Mouse (Mus musculus) intestine, postnatal 0 days (tissue): ENCODE measurements around the gene Reck. TPM values are rescaled to one million over a fixed set of nuclear protein-coding genes. Genes with fewer than 3 reads are reported as not detected.

Source experiments
- ATAC-seq: fragments of 200-750 bp; cut with Nextera tagmentation; 2 replicates; pipeline ENCODE4 v1.8.0; 2017; ENCODE audit warnings: mild to moderate bottlenecking, moderate TSS enrichment, moderate library complexity
- H3K27ac ChIP-seq: fragments of 300-500 bp; sonication (generic); 2 replicates; pipeline ENCODE4 v1.5.1; 2014; ENCODE audit warnings: mild to moderate bottlenecking, low read depth, low read length, moderate library complexity
- H3K27me3 ChIP-seq: fragments of 300-500 bp; sonication (generic); replicated peaks from 2 replicates; pipeline ENCODE4 v1.6.1; 2014; ENCODE audit warnings: low read length, mixed read lengths; ENCODE audit not compliant: control insufficient read depth, insufficient read depth
- H3K36me3 ChIP-seq: fragments of 300-500 bp; sonication (generic); 2 replicates; pipeline ENCODE4 v1.6.1; 2014; ENCODE audit warnings: mild to moderate bottlenecking, moderate library complexity; ENCODE audit not compliant: control insufficient read depth, insufficient read depth
- H3K4me1 ChIP-seq: fragments of 300-500 bp; sonication (generic); replicated peaks from 2 replicates; pipeline ENCODE4 v1.6.1; 2014; ENCODE audit warnings: antibody characterized with exemption, low read length, mixed read lengths; ENCODE audit not compliant: control insufficient read depth, insufficient read depth
- H3K4me2 ChIP-seq: fragments of 300-500 bp; sonication (generic); replicated peaks from 2 replicates; pipeline ENCODE4 v1.6.1; 2014; ENCODE audit warnings: low read depth, mild to moderate bottlenecking, moderate library complexity
- H3K4me3 ChIP-seq: fragments of 300-500 bp; sonication (generic); 2 replicates; pipeline ENCODE4 v1.5.1; 2014; ENCODE audit warnings: low read depth, low read length
- H3K9ac ChIP-seq: fragments of 300-500 bp; sonication (generic); 2 replicates; pipeline ENCODE4 v1.6.1; 2014; ENCODE audit warnings: mild to moderate bottlenecking, low read depth, low read length
- H3K9me3 ChIP-seq: fragments of 300-500 bp; sonication (generic); 2 replicates; pipeline ENCODE4 v1.6.1; 2016; ENCODE audit warnings: mixed run types; ENCODE audit not compliant: control insufficient read depth
- CTCF ChIP-seq: sonication (generic); IDR thresholded peaks from 2 replicates; pipeline ENCODE4 v1.5.1; 2016; ENCODE audit warnings: low read depth, mild to moderate bottlenecking, control low read depth, antibody characterized with exemption, moderate library complexity
- WGBS: fragments of 180-500 bp; shearing (Covaris S2); extraction: QIAGEN DNeasy Blood & Tissue Kit; methylation state at CpG from one replicate; pipeline ENCODE4 v1.1.7; 2014; 5-methylcytosine and 5-hydroxymethylcytosine counted together
- polyA plus RNA-seq: library from polyadenylated mRNA; unstranded; fragments of >200 nt; fragmentation: Nextera tagmentation; extraction: Ambion mirVana; gene quantifications from 2 replicates; pipeline ENCODE4 v1.2.1, GENCODE M21; 2015

Reck gene
- polyA plus RNA-seq, 1 experiment from 2014 or later = 5.7 TPM

- Histone ChIP-seq H3K9me3 (no peaks in the 10 kb centered on the region), H3K27me3 (no peaks in the 10 kb centered on the region), H3K9ac (no peak overlapping the region), H3K4me1 (no peaks in the 10 kb centered on the region), H3K27ac (no peak overlapping the region), H3K36me3 (no peaks in the 10 kb centered on the region), H3K4me2 (no peak overlapping the region), H3K4me3 (no peak overlapping the region)
- no peak for TF ChIP-seq CTCF
- WGBS = 81% methylated on average over 10 of the region's 10 CpGs
- no peak for ATAC-seq
These were observed 5.5 kb upstream of the Reck start for GRCm38 (mm10) chr4:43869821-43870220.

GRCm38 (mm10) chr4:43874501-43874900, 829 bp upstream of the Reck start:
- Histone ChIP-seq H3K4me2 (peak overlapping the region; percentile 96), H3K36me3 (no peaks in the 10 kb centered on the region), H3K4me1 (0 out of 2 replicates have a peak, but pooled peaks cover 5% of the 10 kb centered on the region), H3K27me3 (no peaks in the 10 kb centered on the region), H3K9me3 (no peaks in the 10 kb centered on the region), H3K27ac (no peak overlapping the region), H3K4me3 (peak overlapping the region; percentile 89; the same call in 1 of the 2 replicates), H3K9ac (peak overlapping the region; percentile 71; the same call in 1 of the 2 replicates)
- 37% methylated on average over 7 of the region's 7 CpGs for WGBS
- no peak for TF ChIP-seq CTCF
- ATAC-seq = no peak

- Histone ChIP-seq H3K4me3 (peak overlapping the region; percentile 89), H3K4me1 (0 out of 2 replicates have a peak, but pooled peaks cover 5% of the 10 kb centered on the region), H3K36me3 (no peaks in the 10 kb centered on the region), H3K4me2 (peak overlapping the region; percentile 96), H3K27ac (no peak overlapping the region), H3K27me3 (no peaks in the 10 kb centered on the region), H3K9ac (peak overlapping the region; percentile 71), H3K9me3 (no peaks in the 10 kb centered on the region)
- ATAC-seq = peak; percentile 63; the same call in 1 of the 2 replicates
- 1% methylated on average over 20 of the region's 20 CpGs for WGBS
- peak; percentile 27 for TF ChIP-seq CTCF
These were observed 635 bp downstream of the Reck start for GRCm38 (mm10) chr4:43875919-43876411.

GRCm38 (mm10) chr4:43877230-43877629, 1.9 kb downstream of the Reck start:
- no peak for ATAC-seq
- Histone ChIP-seq H3K9me3 (no peaks in the 10 kb centered on the region), H3K9ac (no peak overlapping the region), H3K4me2 (no peak overlapping the region), H3K4me3 (no peak overlapping the region), H3K36me3 (no peaks in the 10 kb centered on the region), H3K4me1 (0 out of 2 replicates have a peak, but pooled peaks cover 5% of the 10 kb centered on the region), H3K27ac (no peak overlapping the region), H3K27me3 (no peaks in the 10 kb centered on the region)
- WGBS = 95% methylated on average over 1 of the region's 1 CpGs
- no peak for TF ChIP-seq CTCF

GRCm38 (mm10) chr4:43878121-43878776, 2.9 kb downstream of the Reck start:
- H3K9ac ChIP-seq = no peak overlapping the region
- no peaks in the 10 kb centered on the region for H3K9me3 ChIP-seq
- 0 out of 2 replicates have a peak, but pooled peaks cover 5% of the 10 kb centered on the region for H3K4me1 ChIP-seq
- ATAC-seq = no peak
- no peak overlapping the region for H3K4me2 ChIP-seq
- no peak for TF ChIP-seq CTCF
- H3K4me3 ChIP-seq = no peak overlapping the region
- H3K36me3 ChIP-seq = no peaks in the 10 kb centered on the region
- H3K27me3 ChIP-seq = no peaks in the 10 kb centered on the region
- 34% methylated on average over 5 of the region's 5 CpGs for WGBS
- no peak overlapping the region for H3K27ac ChIP-seq

GRCm38 (mm10) chr4:43879566-43879965, 4.2 kb downstream of the Reck start:
- Histone ChIP-seq H3K27me3 (no peaks in the 10 kb centered on the region), H3K4me2 (no peak overlapping the region), H3K27ac (no peak overlapping the region), H3K4me1 (0 out of 2 replicates have a peak, but pooled peaks cover 5% of the 10 kb centered on the region), H3K36me3 (no peaks in the 10 kb centered on the region), H3K4me3 (no peak overlapping the region), H3K9ac (no peak overlapping the region), H3K9me3 (no peaks in the 10 kb centered on the region)
- TF ChIP-seq CTCF = no peak
- ATAC-seq = no peak
- WGBS = 86% methylated on average over 6 of the region's 6 CpGs
